Mouse (Mus musculus): ENCODE results near the gene Ehbp1l1.

GRCm38 (mm10) chr19:5713255-5713654, 12.9 kb downstream of the Ehbp1l1 start:
- TF ChIP-seq CTCF (IDR thresholded peaks at IDR 0.05; ENCODE audit: borderline replicate concordance, control insufficient read depth, extremely low read depth, insufficient read depth, low read length, poor library complexity) (no peak), POLR2A (IDR thresholded peaks at IDR 0.05; ENCODE audit: control insufficient read depth, extremely low read depth, insufficient read depth, low read length, poor library complexity) (no peak)
